Mouse (Mus musculus): ENCODE measurements around the gene Mrpl46. TPM values are rescaled to one million over a fixed set of nuclear protein-coding genes. Genes with fewer than 3 reads are reported as not detected.

Mrpl46 gene
- total RNA-seq, 1 experiment from 2014 or later: 32.5 TPM

Other genes with a start within 250 kb of the Mrpl46 start
- gene Ntrk3, start 45.5 kb downstream of the Mrpl46 start, total RNA-seq (2017): 0.21 to 7.4 TPM (median 0.76 TPM) in 3 replicates
- gene Mrps11, start 412 bp downstream of the Mrpl46 start, total RNA-seq (2017): 11.3 to 20.0 TPM (median 15.8 TPM) in 3 replicates
- gene Det1, start 63.7 kb upstream of the Mrpl46 start, total RNA-seq (2017): 7.2 to 12.1 TPM (median 8.7 TPM) in 3 replicates
- 30.6 to 58.9 TPM (median 31.2 TPM) in 3 replicates for gene Aen, start 112.3 kb upstream of the Mrpl46 start, total RNA-seq (2017)
- gene Isg20, start 129.9 kb upstream of the Mrpl46 start, total RNA-seq (2017): 25.2 to 43.8 TPM (median 37.3 TPM) in 3 replicates